Mouse (Mus musculus): Measurements from ENCODE around the gene Baz1b.
"Not testable (repeated sequence)": the region's sequence is repeated elsewhere in the genome, so short reads cannot be mapped to it uniquely, and the experiment has no call there.

Baz1b gene

GRCm38 (mm10) chr5:135179616-135180015 lies 7.4 kb upstream of the Baz1b start:
- no peak for DNase-seq (ENCODE audit: low spot score)

DNA sequence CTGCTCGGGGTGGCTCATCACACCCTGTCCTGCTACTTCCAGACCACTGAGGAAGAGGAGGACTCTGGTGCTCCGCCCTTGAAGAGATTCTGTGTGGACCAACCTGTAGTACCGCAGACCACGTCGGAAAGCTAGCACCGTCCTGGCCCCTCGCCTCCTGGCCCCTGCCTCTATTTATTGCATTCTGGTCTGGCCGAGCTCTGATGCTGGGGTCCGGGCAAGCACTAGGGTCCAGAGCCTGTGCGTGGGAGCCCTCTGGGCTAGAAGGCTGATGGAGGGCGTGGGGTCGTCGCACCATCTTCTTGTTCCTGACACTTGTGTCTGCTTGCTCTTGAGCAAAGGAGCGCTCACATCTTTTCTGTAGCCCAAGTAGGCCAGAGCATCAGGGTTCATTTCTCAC lies 6.3 kb upstream of the Baz1b start:
- no peak for DNase-seq (ENCODE audit: low spot score)

GRCm38 (mm10) chr5:135181776-135182175 lies 5.3 kb upstream of the Baz1b start:
- DNase-seq (ENCODE audit: low spot score), result no peak

DNA sequence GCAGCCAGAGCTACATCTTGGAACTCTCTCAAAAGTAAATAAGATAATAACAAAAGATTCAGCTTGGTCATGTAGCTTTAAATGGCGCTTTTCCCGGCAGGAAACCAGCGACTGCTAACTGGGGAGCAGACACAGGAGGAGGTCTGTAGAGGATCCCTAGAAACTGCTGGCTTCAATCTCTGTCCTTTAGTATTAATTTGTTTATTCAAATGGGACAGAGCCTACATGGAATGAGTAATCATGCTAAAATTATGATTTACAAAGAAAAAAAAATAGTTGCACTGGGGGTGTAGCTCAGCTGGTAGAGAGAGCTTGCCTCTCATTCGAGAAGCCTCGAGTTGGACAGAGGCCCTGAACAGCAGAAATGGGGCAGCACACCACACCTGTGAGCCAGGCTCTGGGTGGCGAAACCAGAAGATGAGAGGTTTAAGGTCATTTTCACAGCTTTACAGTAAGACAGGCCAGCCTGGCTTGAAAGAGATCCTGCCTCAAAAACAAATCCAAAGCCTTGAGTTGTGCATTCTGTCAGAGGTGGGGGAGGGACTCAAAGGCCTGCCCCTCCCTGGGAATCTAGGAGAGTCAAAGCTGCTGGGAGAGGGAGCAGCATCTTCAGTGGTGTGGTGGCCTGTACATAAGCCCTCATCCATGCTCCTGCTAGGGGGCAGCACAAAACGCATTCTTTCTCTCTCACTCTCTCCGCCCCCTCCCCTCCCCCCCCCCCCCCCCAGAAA lies 3.8 kb upstream of the Baz1b start:
- DNase-seq (ENCODE audit: low spot score), result no peak

- DNase-seq (ENCODE audit: low spot score), result no peak
Observed at GRCm38 (mm10) chr5:135185016-135185415, 2.0 kb upstream of the Baz1b start.

DNA sequence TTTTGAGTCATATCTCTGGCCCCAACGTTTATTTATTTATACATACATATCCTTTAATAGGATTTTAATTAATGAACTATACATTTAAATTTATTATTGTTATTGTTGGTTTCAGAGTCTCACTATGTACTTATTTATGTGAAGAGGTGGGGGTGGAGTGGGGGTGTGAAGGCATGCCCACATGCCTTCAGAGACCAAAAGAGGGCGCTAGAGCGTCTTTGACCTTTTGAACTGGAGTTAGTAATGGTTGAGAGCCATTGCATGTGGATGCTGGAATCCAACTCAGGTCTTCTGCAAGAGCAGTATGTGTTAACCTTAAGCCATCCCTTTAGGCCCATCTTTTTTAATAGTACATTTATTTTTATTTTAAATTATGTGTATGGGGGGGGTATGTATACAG lies 1.5 kb upstream of the Baz1b start:
- DNase-seq (ENCODE audit: low spot score), result no peak

GRCm38 (mm10) chr5:135186231-135186620 lies 838 bp upstream of the Baz1b start:
- no peak for DNase-seq (ENCODE audit: low spot score)

DNA sequence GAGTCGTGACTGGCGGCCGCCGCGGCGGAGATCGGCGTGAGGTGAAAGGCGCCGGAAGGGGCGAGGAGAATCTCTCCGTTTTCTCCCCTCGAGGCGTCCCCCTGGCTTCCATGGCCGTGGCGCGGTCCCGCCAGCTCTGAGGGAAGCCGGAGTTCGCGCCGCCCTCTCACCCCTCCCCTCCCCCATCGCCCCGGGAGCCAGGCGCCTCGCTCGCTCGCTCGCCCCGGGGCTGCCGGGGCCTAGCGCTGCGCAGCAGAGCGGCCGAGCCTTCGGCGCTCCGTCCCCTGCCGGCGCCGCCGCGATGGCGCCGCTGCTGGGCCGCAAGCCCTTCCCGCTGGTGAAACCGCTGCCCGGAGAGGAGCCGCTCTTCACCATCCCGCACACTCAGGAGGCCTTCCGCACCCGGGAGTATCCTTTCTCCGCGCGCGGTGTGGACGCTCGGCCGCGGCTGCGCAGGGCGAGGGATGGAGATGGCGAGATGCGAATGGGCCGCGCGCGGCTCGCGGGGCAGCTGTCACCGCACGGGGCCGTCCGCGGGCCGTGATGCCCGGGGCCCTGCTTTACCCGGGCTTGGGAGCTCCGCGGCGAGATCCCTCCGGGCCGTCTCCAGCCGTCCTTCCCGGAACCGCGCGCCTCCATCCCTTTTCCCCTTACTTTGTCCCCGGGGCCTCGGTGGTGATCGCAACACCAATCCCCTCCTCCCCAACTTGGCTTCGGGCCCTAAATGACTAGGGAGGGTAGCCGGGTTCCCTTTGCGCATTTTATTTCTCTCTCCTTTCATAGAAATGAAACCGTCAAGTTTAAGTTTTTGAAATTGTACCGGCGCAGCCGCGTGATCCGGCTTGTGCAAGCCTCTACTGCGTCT lies 517 bp downstream of the Baz1b start:
- DNase-seq (ENCODE audit: low spot score), result no peak

DNA sequence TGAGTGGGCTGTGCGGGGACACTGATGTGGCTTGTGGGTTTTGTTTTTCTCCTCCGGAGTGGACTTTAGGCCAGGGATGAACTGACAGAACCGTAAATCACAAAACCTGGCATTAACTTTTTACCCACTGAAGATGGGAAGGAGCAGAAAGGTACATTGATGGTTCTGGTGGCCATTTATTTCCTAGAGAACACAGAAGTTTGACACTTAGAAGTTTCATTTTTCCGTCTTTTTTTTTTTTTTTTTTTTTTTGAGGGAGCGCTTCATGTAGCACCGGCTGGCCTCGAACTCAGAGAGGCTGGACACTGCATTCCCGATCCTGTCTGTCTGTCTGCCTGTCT lies 1.1 kb downstream of the Baz1b start:
- DNase-seq (ENCODE audit: low spot score), result no peak

DNA sequence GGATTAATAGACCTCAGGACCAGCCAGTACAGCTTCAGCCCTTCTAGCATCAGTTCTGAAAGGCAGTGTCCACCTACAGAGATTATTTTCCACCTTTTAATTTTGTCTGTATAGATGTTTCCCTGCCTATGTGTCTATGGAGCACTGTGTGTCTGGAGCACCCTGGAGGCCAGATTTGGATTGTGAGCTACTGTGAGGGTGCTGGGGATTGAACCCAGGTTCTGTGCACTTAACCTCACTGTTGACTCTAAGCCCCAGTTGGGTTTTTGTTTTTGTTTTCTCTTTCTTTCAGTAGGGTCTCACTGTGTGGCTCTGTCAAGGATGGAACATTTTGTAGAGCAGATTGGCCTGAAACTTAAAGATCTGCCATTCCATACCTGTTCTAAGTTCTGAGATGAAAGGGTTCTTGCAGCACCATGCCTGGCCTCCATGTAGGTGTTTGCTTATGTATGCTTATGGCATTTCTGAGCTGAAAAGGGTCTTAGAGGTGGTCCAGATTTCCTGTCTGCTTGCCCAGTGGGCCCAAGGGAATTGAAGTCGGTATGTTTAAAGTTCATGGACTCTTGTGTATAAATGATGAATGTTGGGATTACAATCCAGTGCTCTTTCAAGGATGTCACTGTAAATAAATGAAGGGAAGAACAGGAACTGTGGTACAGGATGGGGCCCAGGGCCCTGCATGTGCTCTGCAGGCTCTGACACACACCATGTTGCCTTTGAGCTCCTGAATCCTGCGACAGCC lies 2.4 kb downstream of the Baz1b start:
- no peak for DNase-seq (ENCODE audit: low spot score)

- DNase-seq (ENCODE audit: low spot score), result no peak
Observed at GRCm38 (mm10) chr5:135191620-135192019, 4.6 kb downstream of the Baz1b start.

DNA sequence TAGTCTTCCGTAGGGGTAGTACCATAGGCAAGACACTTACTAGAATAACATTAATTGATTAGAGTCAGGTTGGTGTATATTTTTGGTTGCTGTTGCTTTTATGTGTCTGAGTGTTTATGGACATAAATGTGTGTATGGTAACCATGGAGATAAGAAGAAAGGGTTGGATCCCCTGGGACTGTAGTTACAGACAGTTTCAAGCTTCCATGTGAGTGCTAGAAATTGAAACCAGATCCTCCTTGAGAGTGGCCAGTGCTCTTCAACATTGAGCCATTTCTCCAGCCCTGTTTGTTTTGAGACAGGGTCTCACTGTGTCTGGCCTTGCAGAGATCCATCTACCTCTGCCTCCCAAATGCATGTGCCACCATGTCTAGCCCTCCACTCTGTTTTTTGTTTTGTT lies 5.4 kb downstream of the Baz1b start:
- DNase-seq (ENCODE audit: low spot score), result no peak

DNA sequence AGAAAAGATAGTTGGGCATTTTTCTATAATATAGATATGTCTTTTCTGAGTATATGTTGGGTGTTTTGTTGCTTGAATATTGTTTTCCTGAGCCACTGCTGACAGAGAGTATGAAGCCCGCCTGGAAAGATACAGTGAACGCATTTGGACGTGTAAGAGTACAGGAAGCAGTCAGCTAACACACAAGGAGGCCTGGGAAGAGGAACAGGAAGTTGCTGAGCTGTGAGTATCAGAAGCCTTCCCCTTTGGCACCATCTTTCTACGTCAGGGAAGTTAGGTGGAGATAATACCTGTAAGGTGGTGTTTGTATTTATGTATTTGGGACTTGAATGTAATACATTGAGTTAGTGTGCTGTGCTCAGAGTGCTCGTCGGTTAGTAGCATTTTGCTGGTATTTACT lies 9.3 kb downstream of the Baz1b start:
- no peak for DNase-seq (ENCODE audit: low spot score)

DNA sequence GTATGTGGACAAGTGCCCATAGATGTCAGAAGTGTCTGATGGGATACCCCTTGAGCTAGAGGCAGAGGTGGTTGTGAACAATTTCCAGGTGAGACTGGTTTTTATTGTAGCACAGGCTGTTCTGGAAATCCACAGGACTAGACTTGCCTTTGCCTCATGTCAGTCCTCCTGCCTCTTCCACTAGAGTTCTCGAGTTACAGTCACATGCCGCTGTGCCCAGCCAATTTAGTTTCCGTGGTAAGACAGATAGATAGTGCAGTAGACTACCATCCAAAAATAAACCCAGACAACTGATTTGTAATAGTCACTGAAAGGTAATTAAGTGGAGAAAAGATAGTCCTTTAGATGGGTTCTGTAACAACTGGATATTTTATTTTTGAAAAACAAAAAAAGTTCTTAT lies 15.7 kb downstream of the Baz1b start:
- DNase-seq (ENCODE audit: low spot score), result no peak

- DNase-seq (ENCODE audit: low spot score), result no peak
Observed at GRCm38 (mm10) chr5:135208197-135208596, 21.1 kb downstream of the Baz1b start.

DNA sequence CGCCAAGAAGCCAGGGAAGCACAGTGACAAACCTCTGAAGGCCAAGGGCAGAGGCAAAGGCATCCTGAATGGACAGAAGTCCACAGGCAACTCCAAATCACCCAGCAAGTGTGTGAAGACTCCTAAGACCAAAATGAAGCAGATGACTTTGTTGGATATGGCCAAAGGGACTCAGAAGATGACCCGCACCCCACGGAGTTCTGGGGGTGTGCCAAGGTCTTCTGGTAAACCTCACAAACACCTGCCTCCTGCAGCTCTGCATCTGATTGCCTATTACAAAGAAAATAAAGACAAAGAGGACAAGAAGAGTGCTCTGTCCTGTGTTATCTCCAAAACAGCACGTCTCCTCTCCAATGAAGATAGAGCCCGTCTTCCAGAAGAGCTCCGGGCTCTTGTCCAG lies 29.8 kb downstream of the Baz1b start:
- DNase-seq (ENCODE audit: low spot score), result no peak

DNA sequence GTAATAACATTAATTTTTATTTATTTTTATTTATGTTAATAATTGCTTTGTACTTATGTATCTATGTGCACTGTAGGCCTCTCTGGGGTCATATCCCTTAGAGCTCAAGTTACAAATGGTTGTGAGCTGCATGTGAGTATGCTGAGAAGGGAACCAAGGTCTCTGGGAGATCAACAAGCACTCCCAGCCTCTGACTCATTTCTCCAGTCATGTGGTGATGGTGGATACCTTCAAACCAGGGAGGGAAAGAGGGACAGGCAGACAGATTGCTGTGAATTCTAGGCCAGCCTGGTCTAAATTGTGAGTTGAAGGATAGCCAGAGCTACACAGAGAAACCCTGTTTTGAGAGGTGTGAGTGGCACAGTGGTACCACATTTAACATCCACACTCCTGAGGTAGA lies 33.9 kb downstream of the Baz1b start:
- DNase-seq (ENCODE audit: low spot score), result no peak

DNA sequence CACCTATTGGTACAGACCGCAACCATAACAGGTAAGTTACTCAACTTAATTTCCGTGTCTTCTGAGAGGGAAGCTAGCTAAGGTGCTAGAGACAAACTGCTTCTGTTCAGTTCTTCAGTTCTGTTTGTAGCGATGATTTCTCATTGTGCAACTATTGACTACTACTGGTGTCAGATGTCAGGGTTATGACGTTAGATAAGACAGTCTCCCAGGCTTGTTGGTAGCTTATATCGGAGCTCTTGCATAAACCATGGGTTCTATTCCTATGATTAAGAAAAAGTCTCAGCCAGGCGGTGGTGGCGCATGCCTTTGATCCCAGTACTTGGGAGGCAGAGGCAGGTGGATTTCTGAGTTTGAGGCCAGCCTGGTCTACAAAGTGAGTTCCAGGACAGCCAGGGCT lies 35.0 kb downstream of the Baz1b start:
- no peak for DNase-seq (ENCODE audit: low spot score)

- no peak for DNase-seq (ENCODE audit: low spot score)
Observed at GRCm38 (mm10) chr5:135224169-135224568, 37.1 kb downstream of the Baz1b start.

DNA sequence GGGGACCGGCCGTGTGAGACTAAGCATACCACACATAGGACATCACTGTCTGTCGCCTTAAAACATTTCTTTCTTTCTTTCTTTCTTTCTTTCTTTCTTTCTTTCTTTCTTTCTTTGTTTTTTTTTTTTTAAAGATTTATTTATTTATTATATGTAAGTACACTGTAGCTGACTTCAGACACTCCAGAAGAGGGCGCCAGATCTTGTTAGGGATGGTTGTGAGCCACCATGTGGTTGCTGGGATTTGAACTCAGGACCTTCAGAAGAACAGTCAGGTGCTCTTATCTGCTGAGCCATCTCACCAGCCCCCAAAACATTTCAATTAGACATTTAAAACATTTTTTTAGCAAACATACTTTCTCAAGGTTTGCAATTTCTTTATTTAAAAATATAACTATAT lies 38.8 kb downstream of the Baz1b start:
- DNase-seq (ENCODE audit: low spot score), result not testable (repeated sequence)

DNA sequence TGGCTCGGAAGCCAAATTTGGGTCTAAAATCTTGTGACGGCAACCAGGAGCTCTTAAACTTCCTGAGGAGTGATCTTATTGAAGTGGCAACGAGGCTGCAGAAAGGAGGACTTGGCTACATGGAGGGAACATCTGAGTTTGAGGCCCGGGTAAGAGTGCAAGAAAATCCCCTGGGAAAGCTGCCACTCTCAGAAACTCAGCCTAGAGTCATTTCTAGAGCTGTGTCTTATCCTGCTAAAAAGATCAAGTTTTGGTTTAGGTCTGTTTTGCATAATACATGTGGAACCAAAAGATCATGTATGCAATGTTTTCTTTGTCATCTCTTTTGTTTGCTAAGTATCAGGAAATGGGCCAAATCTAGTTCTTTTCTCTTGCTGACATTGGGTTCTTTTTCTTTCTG lies 43.1 kb downstream of the Baz1b start:
- DNase-seq (ENCODE audit: low spot score), result no peak

DNA sequence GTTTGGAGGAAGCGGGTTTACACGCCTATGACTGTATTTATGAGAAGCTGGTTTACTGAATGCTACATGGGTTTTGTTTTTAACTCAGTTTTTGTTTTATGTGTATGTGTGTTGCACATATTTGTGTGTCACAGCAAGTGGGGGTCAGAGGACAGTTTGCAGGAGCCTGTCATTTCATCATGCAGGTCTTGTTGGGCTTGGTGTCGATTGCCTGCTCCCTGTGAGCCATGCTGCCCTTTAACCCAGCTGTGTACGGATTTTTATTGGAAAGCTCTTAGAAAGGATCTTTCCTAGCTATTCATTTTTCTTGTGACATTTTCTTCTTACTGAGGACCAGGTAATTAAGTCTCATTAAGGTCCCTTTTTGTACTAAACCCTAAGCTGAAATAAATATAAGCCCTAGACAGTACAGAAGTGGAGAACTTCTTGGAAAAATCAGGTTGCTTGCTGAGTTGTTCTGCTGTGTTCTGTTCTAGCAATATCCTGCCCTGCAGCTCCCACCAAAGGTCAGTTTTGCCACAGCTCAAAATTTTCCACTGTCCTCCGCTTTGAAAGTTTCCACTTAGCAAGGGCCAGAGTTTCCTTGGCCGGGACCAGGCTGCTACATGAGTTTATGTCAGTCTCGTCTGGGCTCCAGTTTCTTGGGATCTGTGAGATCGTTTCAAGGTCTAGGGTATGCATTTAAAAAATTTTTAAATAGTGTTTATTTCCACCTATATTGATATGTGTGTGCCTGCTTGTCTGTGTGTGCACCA lies 46.3 kb downstream of the Baz1b start:
- DNase-seq (ENCODE audit: low spot score), result no peak
